Mouse (Mus musculus) ES-E14 (cell line): ENCODE data around the gene Rims1. TPM values are rescaled to one million over a fixed set of nuclear protein-coding genes. Genes with fewer than 3 reads are reported as not detected.

ENCODE experiments used
- DNase-seq: peaks from one replicate; pipeline ENCODE4 v3.0.0-alpha.2; 2013; ENCODE audit warnings: low read depth, low spot score
- H3K27ac ChIP-seq: 2 replicates; pipeline ENCODE4 v1.5.1; 2012; ENCODE audit warnings: low read depth, mild to moderate bottlenecking, low read length, moderate library complexity, mixed read lengths; ENCODE audit not compliant: poor library complexity, insufficient read depth, severe bottlenecking
- H3K36me3 ChIP-seq: 2 replicates; pipeline ENCODE4 v1.6.1; 2012; ENCODE audit warnings: mild to moderate bottlenecking, low read length, moderate library complexity, mixed read lengths; ENCODE audit not compliant: control insufficient read depth, poor library complexity, insufficient read depth, severe bottlenecking
- H3K4me1 ChIP-seq, 2 experiments: fragments of 150-350 bp in 1 of 2; sonication (generic) in 1 of 2; 2 replicates each; pipeline ENCODE4 v1.6.1; 2012; ENCODE audit warnings: low read length in 2 of 2, mild to moderate bottlenecking in 1 of 2, mixed read lengths in 1 of 2; ENCODE audit not compliant: control insufficient read depth in 2 of 2, insufficient read depth in 2 of 2, poor library complexity in 1 of 2
- H3K4me3 ChIP-seq, 2 experiments: fragments of 150-350 bp in 1 of 2; sonication (generic) in 1 of 2; 2 replicates each; pipeline ENCODE4 v1.5.1; 2012; ENCODE audit warnings: low read length in 2 of 2, low read depth in 1 of 2, mild to moderate bottlenecking in 1 of 2, mixed read lengths in 1 of 2; ENCODE audit not compliant: insufficient read depth in 1 of 2, poor library complexity in 1 of 2, severe bottlenecking in 1 of 2
- H3K9ac ChIP-seq: 2 replicates; pipeline ENCODE4 v1.6.1; 2012; ENCODE audit warnings: low read depth, mild to moderate bottlenecking, low read length, mixed read lengths; ENCODE audit not compliant: poor library complexity, insufficient read depth, severe bottlenecking
- H3K9me3 ChIP-seq: fragments of 150-350 bp; sonication (generic); 2 replicates; pipeline ENCODE4 v1.6.1; 2012; ENCODE audit warnings: low read depth, mild to moderate bottlenecking, low read length; ENCODE audit not compliant: control insufficient read depth, insufficient read depth
- CHD2 ChIP-seq: IDR thresholded peaks from 2 replicates; pipeline ENCODE4 v1.6.1; 2014; ENCODE audit warnings: mild to moderate bottlenecking, low read depth, low read length, inconsistent platforms
- HCFC1 ChIP-seq: IDR thresholded peaks from 2 replicates; pipeline ENCODE4 v1.6.1; 2012; ENCODE audit warnings: low read length, inconsistent platforms, borderline replicate concordance; ENCODE audit not compliant: insufficient read depth
- MAFK ChIP-seq: IDR thresholded peaks from 2 replicates; pipeline ENCODE4 v1.6.1; 2014; ENCODE audit warnings: mild to moderate bottlenecking, low read depth, low read length, inconsistent platforms; ENCODE audit not compliant: insufficient read depth
- ZC3H11A ChIP-seq: IDR thresholded peaks from 2 replicates; pipeline ENCODE4 v1.6.1; 2012; ENCODE audit warnings: low read depth, mild to moderate bottlenecking, inconsistent platforms, low read length, borderline replicate concordance
- ZNF384 ChIP-seq: IDR thresholded peaks from 2 replicates; pipeline ENCODE4 v1.6.1; 2012; ENCODE audit warnings: low read depth, low read length, inconsistent platforms
- in situ Hi-C, 2 experiments: fragments of 600-800 bp; cut with MboI; formaldehyde crosslinking; loops; one replicate each; pipeline ENCODE4 v1.15.1; 2025; ENCODE audit warnings: low sequenced_read_pairs in 2 of 2, inconsistent platforms in 1 of 2; ENCODE audit not compliant: unreplicated experiment in 2 of 2
- total RNA-seq: library from RNA; depleted of rRNA; stranded (reverse); fragments of 300-350 nt; gene quantifications from 2 replicates; pipeline ENCODE4 v1.2.3, GENCODE M21; 2012

Rims1 gene
- total RNA-seq, 1 experiment: 1.4 TPM

DNA sequence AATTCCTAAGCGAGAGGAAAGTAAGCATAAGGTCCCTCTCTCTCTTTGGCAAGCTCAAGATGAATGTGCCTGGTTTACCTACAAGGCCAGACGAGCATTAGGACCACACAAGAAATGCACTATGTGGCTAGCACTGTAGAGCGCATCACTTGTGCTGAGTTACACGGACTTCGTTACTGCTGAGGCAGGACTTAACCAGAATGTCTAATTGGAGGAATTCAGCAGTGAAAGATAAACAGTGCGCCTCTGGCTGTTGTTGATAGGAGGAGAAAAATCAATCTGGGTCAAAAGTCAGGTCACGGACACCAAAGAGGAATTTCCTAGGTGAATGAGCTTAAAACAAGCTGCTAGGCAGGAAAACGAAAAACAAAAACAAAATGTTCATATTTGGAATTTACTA, 185.0 kb downstream of the Rims1 start:
- in situ Hi-C loops: no loop called here
- DNase-seq: no peak
- no peaks in the 10 kb centered on the region for H3K4me1 ChIP-seq
- TF ChIP-seq HCFC1: no peak
- no peak for TF ChIP-seq MAFK
- TF ChIP-seq ZNF384: no peak
- no peak for TF ChIP-seq ZC3H11A
- no peak for TF ChIP-seq CHD2
- no peaks in the 10 kb centered on the region for H3K36me3 ChIP-seq
- no peaks in the 10 kb centered on the region for H3K9me3 ChIP-seq
- no peak overlapping the region for H3K4me3 ChIP-seq
- H3K9ac ChIP-seq: no peak overlapping the region
- H3K27ac ChIP-seq: no peak overlapping the region

DNA sequence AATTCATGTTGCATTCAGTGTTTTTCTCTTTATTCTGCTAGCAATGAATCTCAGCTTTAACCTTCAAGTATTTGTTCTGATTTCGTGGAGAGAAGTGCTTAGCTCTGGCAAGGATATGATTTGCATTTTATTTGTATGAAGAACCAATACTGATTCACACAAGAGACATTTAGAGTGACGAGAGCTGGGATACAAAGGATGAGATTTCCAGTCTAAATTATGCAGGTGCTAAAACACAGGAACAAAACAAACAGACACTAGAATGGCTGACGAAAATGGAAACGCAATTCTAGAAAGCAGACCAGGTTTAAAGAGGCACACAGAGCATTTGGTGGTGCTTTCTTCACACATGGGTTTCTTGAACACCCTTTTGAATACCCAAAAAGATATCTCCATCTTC, 190.2 kb downstream of the Rims1 start:
- no peak for DNase-seq
- TF ChIP-seq ZNF384 (no peak), HCFC1 (no peak), MAFK (no peak), CHD2 (no peak), ZC3H11A (no peak)
- Histone ChIP-seq H3K27ac (no peak overlapping the region), H3K4me3 (no peak overlapping the region), H3K36me3 (no peaks in the 10 kb centered on the region), H3K9ac (no peak overlapping the region), H3K9me3 (no peaks in the 10 kb centered on the region), H3K4me1 (no peaks in the 10 kb centered on the region)
- in situ Hi-C loops: no loop called here

DNA sequence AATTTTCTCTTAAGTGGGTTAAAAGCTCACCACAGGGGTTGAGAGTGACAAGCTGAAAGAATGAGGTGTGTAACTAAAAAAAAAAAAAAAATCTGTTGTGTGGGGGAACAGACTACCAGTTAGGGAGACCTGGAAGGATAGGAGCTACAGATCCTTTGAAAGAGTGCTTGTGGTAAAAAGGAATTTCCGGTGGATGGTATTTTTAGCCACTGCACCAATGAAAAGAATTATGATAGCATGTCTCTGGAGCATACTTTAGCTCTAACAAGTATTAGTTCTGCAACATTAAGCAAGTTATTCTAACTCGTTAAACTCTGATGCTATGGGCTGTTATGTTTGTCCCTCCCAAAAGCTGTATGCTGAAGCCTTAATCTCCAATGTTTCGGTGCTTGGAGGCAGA, 192.2 kb downstream of the Rims1 start:
- Histone ChIP-seq H3K9me3 (no peaks in the 10 kb centered on the region), H3K36me3 (no peaks in the 10 kb centered on the region), H3K27ac (no peak overlapping the region), H3K4me1 (no peaks in the 10 kb centered on the region), H3K9ac (no peak overlapping the region), H3K4me3 (no peak overlapping the region)
- in situ Hi-C loops: no loop called here
- no peak for DNase-seq
- TF ChIP-seq ZC3H11A (no peak), ZNF384 (no peak), HCFC1 (no peak), MAFK (no peak), CHD2 (no peak)

DNA sequence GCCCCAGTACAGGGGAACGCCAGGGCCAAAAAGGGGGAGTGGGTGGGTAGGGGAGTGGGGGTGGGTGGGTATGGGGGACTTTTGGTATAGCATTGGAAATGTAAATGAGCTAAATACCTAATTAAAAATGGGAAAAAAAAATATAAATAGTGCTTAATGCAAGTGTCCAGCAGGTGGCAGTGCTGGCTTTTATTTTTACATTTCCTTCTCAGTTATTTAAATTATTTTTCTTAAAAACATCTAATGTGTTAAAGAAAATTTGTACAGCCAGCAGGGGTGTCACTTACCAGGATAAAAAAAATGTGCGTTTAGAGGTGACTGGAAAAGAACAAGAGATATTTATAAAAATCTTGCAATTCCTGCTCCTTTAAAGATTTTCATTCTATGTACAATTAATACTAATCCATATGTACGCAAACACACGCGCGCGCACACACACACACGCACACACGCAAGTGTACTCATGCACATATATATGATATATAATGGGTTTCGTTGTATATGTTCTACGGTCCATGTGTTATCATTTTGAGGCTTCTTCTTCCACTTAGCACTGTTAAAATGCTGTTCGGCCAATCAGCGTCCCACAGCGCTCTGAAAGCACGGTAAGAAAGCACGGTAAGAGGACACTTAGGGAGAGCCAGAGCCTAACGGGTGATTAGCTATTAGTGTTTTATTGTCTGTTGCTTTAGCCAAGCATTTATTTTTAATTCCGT, 201.3 kb downstream of the Rims1 start:
- H3K4me1 ChIP-seq: no peaks in the 10 kb centered on the region
- DNase-seq: no peak
- TF ChIP-seq CHD2: no peak
- no peak for TF ChIP-seq ZNF384
- no peak for TF ChIP-seq HCFC1
- TF ChIP-seq MAFK: no peak
- TF ChIP-seq ZC3H11A: no peak

GRCm38 (mm10) chr1:22596197-22596596, 209.6 kb downstream of the Rims1 start:
- DNase-seq: no peak
- no peak overlapping the region for H3K27ac ChIP-seq
- H3K4me3 ChIP-seq: no peak overlapping the region
- no peak overlapping the region for H3K9ac ChIP-seq
- TF ChIP-seq CHD2 (no peak), MAFK (no peak), ZC3H11A (no peak), HCFC1 (no peak)
- no peaks in the 10 kb centered on the region for H3K4me1 ChIP-seq
- no peaks in the 10 kb centered on the region for H3K9me3 ChIP-seq
- in situ Hi-C loops: no loop called here
- no peaks in the 10 kb centered on the region for H3K36me3 ChIP-seq

More for the DNA sequence above, 201.3 kb downstream of the Rims1 start:
- H3K9me3 ChIP-seq: no peaks in the 10 kb centered on the region
- no peak overlapping the region for H3K4me3 ChIP-seq
- H3K36me3 ChIP-seq: no peaks in the 10 kb centered on the region
- in situ Hi-C loops: no loop called here
- H3K9ac ChIP-seq: no peak overlapping the region
- no peak overlapping the region for H3K27ac ChIP-seq
